Mouse (Mus musculus) kidney, adult 9 months (tissue): ENCODE data around the gene Lipi.

Experiments
- DNase-seq: peaks from one replicate; pipeline ENCODE4 v3.0.0; 2022

Gene Lipi

GRCm38 (mm10) chr16:75585961-75586360, at the start of gene Lipi:
Gene Lipi (minus strand): TSS chr16:75586061.
- DNase-seq: no peak

GRCm38 (mm10) chr16:75627862-75628261, 42.0 kb upstream of the Lipi start:
- peak; percentile 21 for DNase-seq

GRCm38 (mm10) chr16:75617651-75618349, 31.9 kb upstream of the Lipi start:
- peak; percentile 22 for DNase-seq

DNA sequence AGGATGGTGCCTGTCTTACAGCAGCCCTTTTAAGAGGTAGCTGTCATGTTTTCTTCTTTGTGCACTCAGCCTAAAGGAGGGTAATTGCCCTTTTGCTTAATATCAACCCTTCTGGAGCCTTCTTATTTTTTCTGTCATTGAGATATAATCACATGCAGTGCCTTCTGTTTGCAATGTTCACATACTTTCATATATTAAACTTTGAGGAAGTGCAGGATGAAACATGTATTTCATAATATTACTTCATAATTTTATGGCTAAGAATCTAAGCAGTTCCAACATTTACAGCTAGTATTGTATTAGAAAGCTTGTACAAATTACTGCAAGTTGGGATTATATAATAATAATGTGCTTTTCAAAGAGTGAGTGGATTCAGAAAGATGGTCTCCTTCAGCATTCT, 26.7 kb upstream of the Lipi start:
- no peak for DNase-seq

- DNase-seq: no peak
These were observed 20.6 kb upstream of the Lipi start for GRCm38 (mm10) chr16:75606415-75606814.

DNA sequence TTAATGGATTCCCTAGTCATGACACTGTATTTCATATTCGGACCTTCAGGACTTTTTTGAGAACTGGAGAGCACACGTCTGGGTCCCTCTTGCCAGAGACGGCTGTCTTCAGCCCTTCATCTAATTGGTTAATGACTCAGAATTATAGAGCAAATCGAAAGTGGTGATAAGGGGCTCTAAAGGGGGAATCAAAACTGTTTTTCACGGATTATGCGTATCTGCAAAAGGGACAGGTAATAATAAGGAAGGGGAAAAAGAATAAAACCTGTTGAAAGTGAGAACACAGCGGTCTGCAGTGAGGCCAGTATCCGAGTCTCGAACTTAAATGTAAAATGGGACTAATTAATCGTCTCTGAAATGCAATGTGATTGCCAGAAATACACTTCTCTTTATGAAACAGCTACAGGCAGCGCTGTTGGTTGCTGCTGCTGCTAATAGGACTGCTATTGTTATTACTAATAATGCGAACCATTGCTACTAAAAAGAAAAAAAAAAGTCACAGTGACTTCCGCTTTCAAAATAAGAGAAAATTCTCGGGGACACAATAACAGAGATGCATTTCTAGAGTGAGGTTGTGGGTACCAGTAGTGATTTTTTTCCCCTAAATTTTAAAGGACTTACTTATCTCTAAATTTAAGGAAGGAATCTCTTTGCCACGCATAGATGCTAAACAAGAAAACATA, 7.8 kb upstream of the Lipi start:
- no peak for DNase-seq

- DNase-seq: peak; percentile 89
These were observed 7.0 kb upstream of the Lipi start, which contains the start of gene Rbm11 for GRCm38 (mm10) chr16:75592671-75593500. Gene Rbm11 (plus strand): TSS chr16:75592844.

GRCm38 (mm10) chr16:75586466-75586865, 605 bp upstream of the Lipi start:
- no peak for DNase-seq

DNA sequence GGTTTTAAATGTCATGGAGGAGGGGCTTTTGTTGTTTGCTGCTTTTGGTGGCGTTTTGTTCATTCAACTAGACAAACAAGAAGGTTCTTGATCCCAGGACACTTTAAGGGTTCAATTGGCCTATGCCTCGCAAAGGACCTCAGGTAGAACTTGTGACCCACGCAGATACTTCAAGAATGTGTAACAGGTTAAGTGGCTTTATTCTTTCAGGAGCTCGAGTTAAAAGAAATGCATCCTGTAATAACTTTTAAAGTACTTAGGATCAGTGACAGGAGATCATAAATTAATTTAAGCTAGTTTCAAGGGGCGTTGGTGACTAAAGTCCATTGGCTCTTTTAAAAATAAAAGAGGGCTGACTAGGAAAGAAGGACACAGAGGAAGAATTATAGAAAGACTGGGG, 3.6 kb downstream of the Lipi start:
- DNase-seq: no peak

GRCm38 (mm10) chr16:75562910-75563309, 23.0 kb downstream of the Lipi start:
- DNase-seq: no peak

DNA sequence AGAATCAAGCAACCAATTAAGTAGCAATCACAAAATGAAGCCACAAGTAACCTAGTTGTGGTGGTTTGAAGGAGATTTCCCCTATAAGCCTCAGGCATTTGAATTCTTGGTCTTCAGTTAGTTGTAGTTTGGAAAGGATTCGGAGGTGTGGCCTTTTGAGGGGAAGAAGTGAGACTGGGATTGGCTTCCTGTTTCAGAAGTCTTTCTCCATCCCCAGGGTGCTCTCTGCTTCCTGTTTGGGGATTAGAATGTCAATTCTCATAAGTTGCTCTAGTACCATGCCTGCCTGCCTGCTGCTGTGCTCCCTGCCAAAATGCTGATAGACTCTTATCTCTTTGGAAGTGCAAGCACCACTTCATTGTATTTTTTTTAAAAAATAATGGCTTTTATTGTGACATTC, 40.6 kb downstream of the Lipi start:
- no peak for DNase-seq

GRCm38 (mm10) chr16:75537784-75538565, 47.9 kb downstream of the Lipi start:
- no peak for DNase-seq

DNA sequence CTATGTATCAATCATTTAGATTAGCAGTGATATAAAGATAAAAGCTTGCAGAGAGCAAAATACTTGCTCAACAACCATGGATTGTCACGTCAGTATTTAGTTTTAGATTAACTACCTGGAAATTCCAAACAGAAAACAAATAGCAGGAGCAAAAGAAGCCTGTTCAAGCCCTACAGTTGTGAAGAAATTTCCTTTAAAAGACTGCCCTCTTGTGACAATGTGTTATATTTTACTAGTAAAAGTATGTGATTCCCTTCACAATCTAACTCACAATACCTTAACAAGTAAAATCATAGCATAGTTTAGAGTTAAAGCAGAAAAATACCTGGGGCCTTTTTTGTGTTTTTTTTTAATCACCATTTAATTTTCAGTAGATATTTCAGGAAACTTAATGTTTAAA, 54.2 kb downstream of the Lipi start:
- DNase-seq: no peak

GRCm38 (mm10) chr16:75496568-75496967, 89.3 kb downstream of the Lipi start:
- no peak for DNase-seq
